Mouse (Mus musculus): ENCODE measurements around the gene Srp14.
A peak's percentile ranks its signal among the peaks of the same experiment; 100 is the strongest.

Gene Srp14

GRCm38 (mm10) chr2:118490241-118491091 is 11.0 kb upstream of the Srp14 start:
- DNase-seq, result peak; percentile 92 to 94

- DNase-seq, result peak; percentile 24 to 42
Measured at GRCm38 (mm10) chr2:118487806-118488205, 8.3 kb upstream of the Srp14 start.

GRCm38 (mm10) chr2:118486933-118487332 is 7.4 kb upstream of the Srp14 start:
- DNase-seq, result peak; percentile 75 to 80

- no peak for DNase-seq
Measured at GRCm38 (mm10) chr2:118485415-118485814, 5.9 kb upstream of the Srp14 start.

GRCm38 (mm10) chr2:118484386-118484898 is 4.9 kb upstream of the Srp14 start:
- no peak for DNase-seq

- DNase-seq, result no peak
Measured at GRCm38 (mm10) chr2:118483032-118483431, 3.5 kb upstream of the Srp14 start.

- DNase-seq, result no peak
Measured at GRCm38 (mm10) chr2:118480886-118481285, 1.4 kb upstream of the Srp14 start.

GRCm38 (mm10) chr2:118478833-118479549 is 520 bp downstream of the Srp14 start:
- DNase-seq, result no peak

- DNase-seq, result no peak
Measured at GRCm38 (mm10) chr2:118468354-118468753, 11.2 kb downstream of the Srp14 start.

- DNase-seq, result no peak
Measured at GRCm38 (mm10) chr2:118466601-118467000, 12.9 kb downstream of the Srp14 start.

- no peak for DNase-seq
Measured at GRCm38 (mm10) chr2:118465894-118466293, 13.6 kb downstream of the Srp14 start.

GRCm38 (mm10) chr2:118464450-118464849 is 15.1 kb downstream of the Srp14 start:
- DNase-seq, result no peak

GRCm38 (mm10) chr2:118463480-118463879 is 16.0 kb downstream of the Srp14 start:
- no peak for DNase-seq

- peak in 1 of 2 experiments; percentile 9 for DNase-seq
Measured at GRCm38 (mm10) chr2:118461480-118462165, 17.9 kb downstream of the Srp14 start.

- DNase-seq, result no peak
Measured at GRCm38 (mm10) chr2:118457463-118458261, 21.8 kb downstream of the Srp14 start.

- no peak for DNase-seq
Measured at GRCm38 (mm10) chr2:118457029-118457428, 22.5 kb downstream of the Srp14 start.

GRCm38 (mm10) chr2:118451056-118451455 is 28.5 kb downstream of the Srp14 start:
- DNase-seq, result no peak

- DNase-seq, result no peak
Measured at GRCm38 (mm10) chr2:118448181-118448580, 31.3 kb downstream of the Srp14 start.

GRCm38 (mm10) chr2:118445696-118446674 is 33.5 kb downstream of the Srp14 start:
- no peak for DNase-seq

- DNase-seq, result no peak
Measured at GRCm38 (mm10) chr2:118442723-118443122, 36.8 kb downstream of the Srp14 start.

- DNase-seq, result peak in 1 of 2 experiments; percentile 10
Measured at GRCm38 (mm10) chr2:118442172-118442571, 37.3 kb downstream of the Srp14 start.
